31 mouse cellular contexts compared by ENCODE assay signal in the genomic region with DNA sequence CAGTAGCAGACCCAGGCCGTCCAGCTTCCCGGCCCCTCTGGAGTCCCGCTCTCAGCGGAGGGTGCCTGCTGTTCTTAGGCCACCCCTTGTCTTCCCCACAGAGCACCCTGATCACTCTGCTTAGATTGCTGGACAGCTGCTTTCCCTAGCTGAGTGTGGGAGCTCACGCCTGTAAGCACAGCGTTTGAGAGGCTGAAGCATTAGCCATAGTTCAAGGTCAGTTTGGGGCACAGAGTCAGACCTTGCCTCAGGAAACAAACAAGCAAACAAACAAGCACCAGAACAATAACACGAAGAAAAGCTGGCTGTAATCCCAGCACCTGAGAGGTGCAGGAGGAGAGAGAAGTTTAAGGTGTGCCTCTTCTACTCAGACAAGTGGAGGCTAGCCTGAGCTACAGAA. TPM values are rescaled to one million over a fixed set of nuclear protein-coding genes. Genes with fewer than 3 reads are reported as not detected.
DNase-seq lines count a peak whose midpoint lies in the region; ATAC-seq and TF ChIP-seq lines count a peak whose summit lies in the region.
"Had no signal": no experiment of that assay in that cellular context is flagged by ENCODE, and none has a peak within 500 bp of the region (broad histone marks: within the 10 kb centered on the region; RNA-seq: fewer than 3 reads in every experiment).

No protein-coding gene starts in this region.

- H3K27ac ChIP-seq in forebrain, embryonic 13.5 days, result 0 out of 2 replicates have a peak overlapping the region, but pooled peaks have one; percentile 80
- no peak overlapping the region for H3K27ac ChIP-seq in forebrain, embryonic 15.5 days (replicated peaks)
- H3K27ac ChIP-seq in layer of hippocampus, adult 2 months, result peak overlapping the region; percentile 15; the same call in 1 of the 2 replicates
- peak overlapping the region; percentile 44 for H3K27ac ChIP-seq in ES-Bruce4 (ENCODE audit: insufficient read depth, low read length)
- H3K27ac ChIP-seq: forebrain, embryonic 10.5 days; heart, adult 2 months; heart, embryonic 10.5 days; hindbrain, embryonic 10.5 days; hindbrain, embryonic 13.5 days had no signal

- no peaks in the 10 kb centered on the region for H3K27me3 ChIP-seq in forebrain, embryonic 13.5 days
- H3K27me3 ChIP-seq in forebrain, embryonic 15.5 days, result no peaks in the 10 kb centered on the region
- no peaks in the 10 kb centered on the region for H3K27me3 ChIP-seq in ES-Bruce4 (ENCODE audit: control insufficient read depth, insufficient read depth, low read length, poor library complexity, severe bottlenecking)
- H3K27me3 ChIP-seq: CH12.LX; hindbrain, embryonic 13.5 days; Patski had no signal

- H3K4me1 ChIP-seq in forebrain, embryonic 13.5 days, result peaks cover 61% of the 10 kb centered on the region
- H3K4me1 ChIP-seq in forebrain, embryonic 15.5 days, result peaks cover 52% of the 10 kb centered on the region
- H3K4me1 ChIP-seq in ES-Bruce4 (ENCODE audit: control insufficient read depth, insufficient read depth, low read length), result peaks cover 6% of the 10 kb centered on the region

- peak; percentile 60; the same call in 1 of the 2 replicates for TF ChIP-seq EP300 in ES-Bruce4 (IDR thresholded peaks at IDR 0.05; ENCODE audit: insufficient read depth, low read depth, low read length)

- no peak for TF ChIP-seq CTCF in layer of hippocampus, adult 2 months (conservative IDR thresholded peaks at IDR 0.05)
- no peak for TF ChIP-seq CTCF in ES-Bruce4 (IDR thresholded peaks at IDR 0.05; ENCODE audit: low read depth, low read length)

- 85% methylated on average over 7 of the region's 7 CpGs for WGBS in forebrain, embryonic 13.5 days
- WGBS in forebrain, embryonic 15.5 days, result 92% methylated on average over 7 of the region's 7 CpGs

- no peak for DNase-seq in layer of hippocampus, adult 2 months (ENCODE audit: low spot score in 2 of 2)
- no peak for DNase-seq in layer of hippocampus, postnatal 36 days
- peak; percentile 39 for DNase-seq in ZHBTc4 (ENCODE audit: low read depth, low spot score)
- DNase-seq in spleen, postnatal 10 days (ENCODE audit: low spot score in 2 of 2), result no peak
- no peak for DNase-seq in lung, postnatal 14 days
- DNase-seq: adrenal gland, adult 8-10 months; adrenal gland, postnatal 25 days; B cell, adult 2 months; cerebellum, adult 11-12 months; cerebellum, adult 9-11 months; cerebellum, postnatal 25 days; gastrocnemius, postnatal 10 days; gastrocnemius, postnatal 36 days; heart, adult 2 months; heart, postnatal 36 days; kidney, adult 18-20 months had no signal

- H3K4me2 ChIP-seq in forebrain, embryonic 13.5 days, result no peak overlapping the region
- no peak overlapping the region for H3K4me2 ChIP-seq in forebrain, embryonic 15.5 days (replicated peaks)
- H3K4me2 ChIP-seq: hindbrain, embryonic 13.5 days had no signal

- H3K4me3 ChIP-seq in forebrain, embryonic 13.5 days, result no peak overlapping the region
- H3K4me3 ChIP-seq in forebrain, embryonic 15.5 days, result no peak overlapping the region
- no peak overlapping the region for H3K4me3 ChIP-seq in layer of hippocampus, adult 2 months
- no peak overlapping the region for H3K4me3 ChIP-seq in ES-Bruce4 (ENCODE audit: low read depth, low read length)
- H3K4me3 ChIP-seq: forebrain, embryonic 10.5 days; heart, adult 2 months; heart, embryonic 10.5 days; hindbrain, embryonic 10.5 days; hindbrain, embryonic 13.5 days had no signal

- no peaks in the 10 kb centered on the region for H3K9me3 ChIP-seq in forebrain, embryonic 13.5 days (replicated peaks)
- no peaks in the 10 kb centered on the region for H3K9me3 ChIP-seq in forebrain, embryonic 15.5 days
- no peaks in the 10 kb centered on the region for H3K9me3 ChIP-seq in ES-Bruce4 (replicated peaks; ENCODE audit: control insufficient read depth, insufficient read depth, low read length, poor library complexity, severe bottlenecking)
- H3K9me3 ChIP-seq: forebrain, embryonic 10.5 days; G1E; heart, embryonic 10.5 days; hindbrain, embryonic 10.5 days; hindbrain, embryonic 13.5 days had no signal

- H3K9ac ChIP-seq in forebrain, embryonic 13.5 days, result no peak overlapping the region
- H3K9ac ChIP-seq in forebrain, embryonic 15.5 days (replicated peaks), result no peak overlapping the region
- no peak overlapping the region for H3K9ac ChIP-seq in ES-Bruce4 (ENCODE audit: low read depth, poor library complexity, severe bottlenecking)
- H3K9ac ChIP-seq: hindbrain, embryonic 13.5 days had no signal

- TF ChIP-seq POLR2A in ES-Bruce4 (IDR thresholded peaks at IDR 0.05; ENCODE audit: insufficient read depth, low read length), result no peak

- ATAC-seq in forebrain, embryonic 13.5 days, result no peak
- no peak for ATAC-seq in forebrain, embryonic 15.5 days (replicated peaks)
- ATAC-seq: activated CD4-positive, CD25-positive, alpha-beta regulatory T cell, adult 4 months; forebrain, embryonic 14.5 days; hindbrain, embryonic 16.5 days; inflammation-experienced regulatory T-cells, adult 6 months; intestine, embryonic 16.5 days; Patski had no signal

- no peaks in the 10 kb centered on the region for H3K36me3 ChIP-seq in forebrain, embryonic 13.5 days (ENCODE audit: poor library complexity, severe bottlenecking)
- H3K36me3 ChIP-seq in forebrain, embryonic 15.5 days, result no peaks in the 10 kb centered on the region
- no peaks in the 10 kb centered on the region for H3K36me3 ChIP-seq in ES-Bruce4 (ENCODE audit: control insufficient read depth, insufficient read depth, low read length, poor library complexity, severe bottlenecking)
- H3K36me3 ChIP-seq: heart, embryonic 10.5 days; hindbrain, embryonic 13.5 days had no signal

RNA-seq across cellular contexts. Expression of a gene that starts 7.4 kb away (rescaled TPM):
- polyA plus RNA-seq in forebrain, embryonic 13.5 days (2015; fragmentation: Nextera tagmentation; extraction: Ambion mirVana), result 71.8 and 72.4 TPM in 2 replicates
- 74.7 and 77.1 TPM in 2 replicates for polyA plus RNA-seq in forebrain, embryonic 15.5 days (2015; fragmentation: Nextera tagmentation; extraction: Ambion mirVana)
- total RNA-seq in layer of hippocampus, adult 2 months (2021), result 10 to 100 TPM; 58.0 to 69.6 TPM
- total RNA-seq in layer of hippocampus, postnatal 36 days (2021), result 10 to 100 TPM; 58.1 to 70.6 TPM
- polyA plus RNA-seq in ES-Bruce4 (2011; ENCODE audit: insufficient read depth, insufficient read length, low read depth, missing spikeins), result 86.2 and 88.6 TPM in 2 replicates

RNA-seq across cellular contexts. Expression of a gene that starts 20.4 kb away (rescaled TPM):
- 46.9 and 55.9 TPM in 2 replicates for polyA plus RNA-seq in forebrain, embryonic 13.5 days (2015; fragmentation: Nextera tagmentation; extraction: Ambion mirVana)
- polyA plus RNA-seq in forebrain, embryonic 15.5 days (2015; fragmentation: Nextera tagmentation; extraction: Ambion mirVana), result 45.7 and 49.1 TPM in 2 replicates
- total RNA-seq in layer of hippocampus, adult 2 months (2021), result 10 to 100 TPM; 31.2 to 46.2 TPM
- total RNA-seq in layer of hippocampus, postnatal 36 days (2021), result 10 to 100 TPM; 36.6 to 44.2 TPM
- polyA plus RNA-seq in ES-Bruce4 (2011; ENCODE audit: insufficient read depth, insufficient read length, low read depth, missing spikeins), result 40.0 and 48.2 TPM in 2 replicates
